Mouse (Mus musculus) embryo, embryonic 11 days (tissue): ENCODE data around the gene Kitl.

Experiments used
- DNase-seq: peaks from one replicate; pipeline ENCODE4 v3.0.0-alpha.2; 2015

Gene Kitl

DNA sequence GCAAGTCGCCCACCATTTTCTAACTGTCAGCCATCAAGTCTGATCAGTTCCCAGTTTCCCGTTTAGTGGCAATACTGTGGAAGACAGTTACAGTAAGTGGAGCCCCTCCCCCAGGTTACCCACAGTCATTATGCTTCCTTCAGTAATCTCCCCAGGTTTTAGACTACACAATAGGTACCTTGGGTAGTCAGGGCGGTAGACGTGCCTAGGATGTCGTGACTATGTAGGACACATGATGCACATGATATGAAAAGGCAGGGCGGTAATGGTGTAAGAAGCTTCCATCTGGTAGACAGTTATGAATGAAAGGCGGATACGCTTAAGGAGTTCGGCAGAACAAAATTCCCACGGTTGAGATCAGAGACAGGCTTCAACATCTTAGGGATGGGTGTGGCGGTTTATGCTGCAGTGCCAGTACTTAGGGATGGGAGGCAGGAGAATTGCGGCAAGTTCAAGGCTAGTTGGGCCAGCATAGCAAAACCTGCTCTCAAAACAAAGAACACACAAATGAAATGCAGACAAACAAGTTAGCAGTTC lies 15.6 kb downstream of the Kitl start:
- no peak for DNase-seq

DNA sequence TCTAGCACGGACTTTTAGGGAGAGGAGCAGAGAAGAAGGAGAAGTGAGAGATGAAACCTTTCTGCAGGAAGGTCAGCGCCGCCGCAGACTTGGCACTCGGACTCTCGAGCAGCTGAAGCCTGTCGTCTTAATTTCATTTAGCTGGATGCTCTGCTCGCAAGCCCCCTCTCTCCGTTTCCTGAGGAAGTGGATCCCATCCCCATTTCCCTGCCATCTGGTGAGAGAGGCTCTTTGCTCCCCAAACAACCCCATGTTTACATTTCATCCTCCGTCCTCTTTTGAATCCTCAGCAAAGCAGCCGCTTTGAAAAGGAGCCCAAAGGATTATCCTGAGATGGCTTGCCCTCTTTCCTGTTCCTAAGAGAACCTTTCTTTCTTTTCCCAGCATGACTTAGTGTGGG lies 16.2 kb downstream of the Kitl start:
- DNase-seq = no peak

DNA sequence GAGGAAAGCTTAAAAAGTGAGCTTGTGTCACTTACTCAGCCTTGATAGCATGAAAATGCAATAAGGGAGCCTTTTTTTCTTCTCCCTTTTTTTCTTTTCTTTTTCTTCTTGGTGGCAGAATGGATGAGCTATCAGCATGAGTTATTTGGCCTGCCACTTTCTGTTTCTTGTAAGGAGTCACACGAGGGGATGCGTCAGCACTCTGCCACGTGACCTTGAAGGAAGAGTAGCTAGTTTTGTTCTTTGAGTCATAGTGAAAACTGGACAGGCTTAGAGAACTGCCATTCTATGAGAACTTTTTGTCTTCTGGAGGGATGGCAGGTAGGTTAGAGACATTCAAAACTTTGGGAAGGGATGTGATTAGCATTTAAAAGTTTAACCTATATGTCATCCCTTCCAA lies 17.1 kb downstream of the Kitl start:
- no peak for DNase-seq

DNA sequence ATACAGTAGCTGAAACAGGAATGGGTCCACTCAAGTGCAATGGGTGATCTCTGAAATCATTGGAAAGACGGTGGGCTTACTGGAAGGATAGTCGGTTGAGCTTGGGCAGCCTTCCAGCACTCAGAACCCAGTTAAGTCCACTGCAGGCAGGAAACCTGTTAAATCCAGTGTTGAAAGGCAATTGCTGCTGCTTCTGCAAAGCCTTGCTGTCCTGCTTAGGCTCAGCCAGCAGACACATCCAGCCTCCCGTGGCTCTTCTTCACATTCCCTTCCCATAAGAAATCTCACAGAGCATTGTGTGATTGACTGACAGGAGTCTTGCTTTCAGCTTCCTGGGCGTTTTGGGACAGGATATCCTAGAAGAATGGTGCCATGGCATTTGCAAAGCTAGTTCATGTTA lies 20.6 kb downstream of the Kitl start:
- no peak for DNase-seq

DNA sequence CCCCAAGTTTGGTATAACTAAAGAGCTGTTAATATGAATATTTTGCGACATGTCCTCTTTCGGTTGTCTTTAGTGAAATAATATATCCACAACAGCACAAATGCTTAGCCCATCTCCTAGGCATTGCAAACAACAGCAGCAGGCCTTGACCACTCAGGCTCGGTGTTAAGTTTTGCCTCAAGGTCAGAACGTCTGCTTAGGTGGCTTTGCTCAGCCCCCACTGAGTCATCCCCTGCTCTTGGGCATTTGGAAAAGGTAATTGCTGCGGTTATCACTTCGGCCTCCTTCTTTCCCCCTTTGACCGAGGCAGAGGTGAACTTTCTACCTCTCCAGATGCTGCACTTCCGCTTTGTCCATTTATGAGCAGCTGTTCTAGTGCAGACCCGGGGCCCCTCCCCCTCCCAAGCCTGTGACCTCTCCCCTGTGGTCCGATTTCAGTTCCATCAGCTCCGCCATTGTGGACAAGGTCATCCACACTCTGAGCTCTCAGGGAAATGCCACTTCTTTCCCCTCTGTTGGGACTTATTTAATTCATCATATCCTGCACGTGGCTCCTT lies 23.0 kb downstream of the Kitl start:
- DNase-seq = no peak

DNA sequence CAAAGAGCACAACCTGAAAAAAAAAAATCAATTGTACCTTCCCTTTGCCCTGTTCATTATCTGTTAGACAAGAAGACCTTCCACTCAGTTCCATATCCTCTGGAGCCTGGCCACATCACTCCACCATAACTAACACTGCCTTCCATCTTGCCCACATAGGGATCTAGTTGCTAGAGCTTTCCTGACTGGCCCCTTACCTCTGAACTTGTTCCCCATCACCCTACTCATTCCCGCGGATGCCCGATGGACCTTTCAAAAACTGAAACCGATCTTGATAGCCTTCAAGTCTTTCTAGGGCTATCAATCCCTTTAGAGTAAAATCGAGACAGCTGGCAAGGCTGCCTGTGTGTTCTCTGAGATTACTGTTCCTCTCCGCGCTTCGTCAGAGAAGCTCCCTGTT lies 23.6 kb downstream of the Kitl start:
- no peak for DNase-seq

DNA sequence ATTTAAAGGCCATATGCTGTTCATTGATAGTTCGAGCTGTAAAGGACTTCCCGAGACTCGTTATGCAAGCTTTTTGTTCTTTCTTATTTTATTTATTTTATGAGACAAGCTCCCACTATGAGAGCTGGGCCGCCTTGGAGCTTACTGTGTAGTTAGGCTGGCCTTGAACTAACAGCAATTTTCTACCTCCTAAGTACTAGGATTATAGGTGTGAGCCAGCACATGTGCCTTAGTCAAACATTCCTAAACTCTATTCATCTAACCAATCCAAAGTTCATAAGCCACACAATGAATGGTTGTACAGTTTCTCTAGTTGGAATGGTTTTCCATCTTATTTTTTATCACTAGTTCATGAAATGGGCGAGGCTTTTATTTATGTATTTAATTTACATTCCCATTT lies 28.3 kb downstream of the Kitl start:
- DNase-seq = no peak

DNA sequence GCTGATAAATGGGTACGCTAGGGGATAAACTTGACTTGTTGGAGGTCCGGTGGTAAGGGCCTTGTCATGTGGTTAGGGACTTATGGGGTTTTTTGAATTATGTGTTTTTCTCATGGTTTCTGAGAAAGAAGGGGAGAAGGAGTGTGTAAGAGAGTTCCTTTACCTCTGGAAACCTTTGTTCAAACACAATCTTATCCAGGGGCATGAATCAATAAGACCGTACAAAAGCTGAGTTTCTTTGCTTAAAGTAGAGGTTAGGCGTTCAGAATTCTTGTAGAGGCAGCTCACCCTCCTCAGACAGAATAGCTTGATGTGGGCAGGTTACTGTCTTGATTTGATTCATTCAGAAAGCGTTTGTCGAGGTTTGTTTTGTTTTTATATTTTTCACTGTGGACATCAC lies 28.7 kb downstream of the Kitl start:
- no peak for DNase-seq

DNA sequence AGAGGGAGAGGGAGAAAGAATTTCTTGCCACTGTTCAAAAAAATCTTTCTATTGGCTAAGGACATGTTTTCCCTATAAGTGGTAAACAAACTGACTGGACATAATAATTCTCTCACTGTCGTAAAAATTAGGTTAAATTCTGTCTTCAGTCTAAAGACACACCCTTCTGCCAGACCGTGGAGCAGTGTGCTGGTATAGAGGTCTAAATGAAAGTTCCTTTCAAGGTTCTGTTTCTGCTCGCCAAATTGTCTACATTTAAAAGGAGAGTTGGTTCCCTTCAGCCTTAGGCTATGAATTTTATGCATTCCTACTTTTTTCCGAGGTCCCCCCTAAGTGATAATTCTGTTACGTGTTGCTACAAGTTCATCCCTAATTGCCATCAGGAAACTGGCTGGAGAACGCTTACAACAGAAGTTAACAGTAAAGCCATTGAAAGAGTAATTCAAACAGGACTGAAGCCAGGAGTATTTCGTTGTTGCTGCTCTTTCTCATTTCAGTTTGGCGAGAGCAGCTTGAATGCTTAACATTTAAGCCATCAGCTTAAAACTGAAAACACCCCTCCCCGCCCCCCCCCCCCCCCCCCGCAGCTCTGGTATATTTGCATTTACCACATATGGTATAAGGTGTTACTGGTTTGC lies 35.8 kb downstream of the Kitl start:
- no peak for DNase-seq

DNA sequence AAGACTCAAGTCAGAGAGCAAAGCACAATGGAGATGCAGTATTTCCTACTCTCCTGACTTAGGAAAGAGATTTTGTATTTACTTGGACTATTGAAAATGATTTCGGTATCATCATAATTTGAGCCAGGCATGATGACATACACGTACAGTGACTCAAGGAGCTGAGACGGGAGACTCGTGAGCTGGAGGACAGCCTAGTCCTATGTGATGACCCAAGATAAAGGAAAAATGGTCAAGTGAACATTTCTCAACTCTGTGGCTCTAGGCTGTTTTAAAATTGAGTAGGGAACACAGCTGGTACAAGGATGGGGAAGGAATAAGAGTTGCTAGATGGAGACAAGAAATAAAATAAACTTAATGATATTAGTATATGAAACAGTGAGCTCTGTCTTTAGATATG lies 37.0 kb downstream of the Kitl start:
- no peak for DNase-seq

DNA sequence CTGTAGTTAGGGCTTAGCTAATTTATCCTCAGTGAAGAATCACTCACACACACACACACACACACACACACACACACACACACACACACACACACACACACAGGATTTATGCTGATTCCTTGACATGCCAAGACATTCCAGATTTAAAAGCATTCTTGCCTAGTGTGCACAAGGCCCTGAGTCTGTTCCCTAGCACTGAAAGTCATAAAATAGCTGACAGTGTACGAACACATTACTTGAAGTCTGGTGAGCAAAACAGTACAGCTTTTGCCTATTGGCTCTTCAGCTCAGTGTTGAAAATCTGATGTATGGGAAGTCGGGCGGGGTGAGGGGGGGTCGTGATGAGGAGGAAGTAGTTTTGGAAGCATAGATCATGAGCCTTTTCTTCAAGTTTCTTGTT lies 37.5 kb downstream of the Kitl start:
- DNase-seq = no peak

DNA sequence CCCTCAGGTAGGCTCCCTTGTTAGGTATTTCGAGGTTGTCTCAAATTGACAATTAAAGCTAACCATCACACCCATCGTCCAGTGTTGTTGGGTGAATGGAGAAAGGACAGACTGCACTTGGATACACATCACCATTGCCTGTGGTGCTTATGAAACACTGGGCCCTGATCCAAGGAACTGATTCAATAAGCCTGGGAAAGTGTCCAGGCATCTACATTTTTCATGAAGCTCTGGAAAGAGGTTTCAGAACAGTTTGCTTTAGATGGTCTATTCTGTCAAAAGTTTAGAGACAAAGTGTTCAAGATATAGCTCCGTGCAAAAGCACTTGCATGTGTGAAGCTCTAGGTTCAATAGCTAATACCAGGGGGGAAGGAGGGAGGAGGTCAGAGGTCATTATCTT lies 38.6 kb downstream of the Kitl start:
- no peak for DNase-seq

DNA sequence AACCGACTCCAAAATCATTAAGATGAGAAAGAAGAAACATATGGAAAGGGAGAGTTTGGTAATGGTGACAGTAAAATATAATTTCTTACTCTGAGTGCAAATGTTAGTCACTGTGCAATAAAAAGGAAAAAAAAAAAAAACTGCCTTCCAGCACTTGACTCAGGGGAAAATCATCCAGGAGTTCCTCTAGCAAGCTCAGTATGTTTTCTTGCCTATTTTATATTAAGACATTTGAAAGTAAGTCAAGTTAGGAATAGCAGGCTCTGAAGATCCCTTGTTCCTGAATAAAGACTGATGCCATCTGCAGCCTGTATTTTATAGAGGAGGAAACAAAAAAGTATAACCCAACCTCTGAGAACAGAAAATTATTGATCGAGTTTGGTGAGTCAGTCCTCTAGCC lies 39.7 kb downstream of the Kitl start:
- DNase-seq = no peak

DNA sequence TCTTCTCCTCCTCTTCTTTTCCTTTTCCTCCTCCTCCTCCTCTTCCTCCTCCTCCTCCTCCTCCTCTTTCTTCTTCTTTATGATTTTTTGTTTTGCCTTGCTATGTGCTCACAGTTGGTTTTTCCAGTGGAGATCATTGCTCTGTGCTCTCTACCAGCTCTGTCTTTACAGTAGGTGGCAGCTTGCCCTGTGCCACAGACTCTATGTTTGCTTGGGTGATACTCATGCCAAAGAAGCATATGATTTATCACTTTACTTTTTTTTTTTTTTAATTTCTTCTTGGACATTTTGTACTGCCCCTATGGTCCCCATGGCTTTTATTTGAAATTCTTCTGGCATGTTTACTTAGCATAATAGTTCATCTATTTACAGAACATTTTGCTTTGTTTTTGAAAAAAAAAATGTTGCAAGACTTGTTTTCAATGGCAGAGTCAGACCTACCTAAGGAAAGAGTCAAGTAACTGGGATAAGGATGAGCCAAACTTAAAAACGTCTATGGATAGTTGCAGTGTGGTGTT lies 41.7 kb downstream of the Kitl start:
- no peak for DNase-seq

DNA sequence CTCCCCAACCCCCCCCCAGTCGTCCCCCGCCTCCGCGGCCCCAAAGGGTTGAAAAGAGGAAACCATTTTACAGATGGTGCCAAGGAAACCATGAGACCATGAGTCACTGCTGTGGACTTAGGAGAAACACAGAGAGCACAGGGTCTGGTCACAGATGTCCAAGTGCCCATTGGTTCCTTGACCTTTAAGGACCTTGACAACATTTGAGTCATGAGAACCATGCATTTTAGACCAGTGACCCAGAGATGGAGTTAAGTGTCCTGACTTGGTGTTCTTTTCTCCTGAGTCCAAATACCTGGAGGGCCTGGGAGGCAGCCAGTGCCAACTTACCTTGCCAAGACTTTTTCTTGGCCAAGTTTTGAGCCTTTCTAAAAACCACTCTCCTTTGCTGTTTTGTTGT lies 43.9 kb downstream of the Kitl start:
- no peak for DNase-seq

DNA sequence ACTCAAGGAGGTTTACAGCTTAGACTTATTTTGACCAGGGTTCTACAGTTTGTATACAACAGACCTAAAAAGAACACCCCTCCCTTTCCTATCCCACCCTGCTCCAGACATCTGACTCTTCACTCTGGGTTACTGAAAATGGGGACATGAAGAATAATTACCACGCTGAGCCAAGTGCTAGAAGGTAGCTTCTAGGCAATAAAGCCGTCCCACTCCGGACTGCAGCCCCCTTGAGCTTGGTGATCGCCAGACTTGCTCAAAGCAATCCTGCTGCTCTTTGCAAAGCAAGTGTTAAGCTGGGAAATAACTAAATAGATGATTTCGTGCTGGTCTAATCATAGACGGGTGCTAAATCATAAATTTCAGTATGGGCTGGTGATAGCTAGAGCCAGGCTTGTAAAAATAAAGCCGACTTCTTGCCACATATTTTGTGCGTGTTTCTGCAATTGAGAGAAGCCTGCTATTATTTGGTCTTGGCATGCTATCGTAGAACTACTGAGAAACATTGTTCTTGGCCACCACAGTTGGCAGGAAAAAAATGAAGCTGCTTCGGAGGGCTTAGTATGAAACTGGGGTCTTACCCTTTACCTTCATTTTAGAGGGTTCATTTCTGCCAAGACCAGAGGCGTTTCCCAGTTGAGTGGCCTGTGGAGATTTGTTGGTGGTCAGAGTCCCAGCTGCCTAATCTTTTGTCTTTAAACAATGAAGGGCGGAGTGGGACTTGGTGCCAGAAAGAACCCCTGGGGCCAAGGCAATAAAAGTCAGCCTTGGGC lies 50.3 kb downstream of the Kitl start:
- peak; percentile 47 for DNase-seq

DNA sequence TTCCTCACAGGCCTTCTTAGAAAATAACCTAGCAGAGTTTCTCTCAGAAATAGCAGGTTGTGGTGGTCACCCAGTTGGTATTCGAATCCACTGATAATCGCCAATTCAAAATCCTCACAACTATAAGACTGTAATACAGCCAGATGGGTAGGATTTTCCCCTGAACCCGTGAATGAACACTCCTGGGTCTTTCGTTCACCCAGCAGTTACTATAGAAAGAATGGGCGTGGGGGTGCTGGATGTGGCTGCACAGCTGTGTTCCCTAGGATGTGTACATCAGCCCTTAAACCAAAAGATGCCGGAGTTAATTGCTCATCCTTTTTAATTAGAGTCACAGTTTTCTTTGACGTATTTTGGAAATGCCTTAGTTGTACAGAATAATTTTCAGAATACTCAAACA lies 50.9 kb downstream of the Kitl start:
- no peak for DNase-seq

DNA sequence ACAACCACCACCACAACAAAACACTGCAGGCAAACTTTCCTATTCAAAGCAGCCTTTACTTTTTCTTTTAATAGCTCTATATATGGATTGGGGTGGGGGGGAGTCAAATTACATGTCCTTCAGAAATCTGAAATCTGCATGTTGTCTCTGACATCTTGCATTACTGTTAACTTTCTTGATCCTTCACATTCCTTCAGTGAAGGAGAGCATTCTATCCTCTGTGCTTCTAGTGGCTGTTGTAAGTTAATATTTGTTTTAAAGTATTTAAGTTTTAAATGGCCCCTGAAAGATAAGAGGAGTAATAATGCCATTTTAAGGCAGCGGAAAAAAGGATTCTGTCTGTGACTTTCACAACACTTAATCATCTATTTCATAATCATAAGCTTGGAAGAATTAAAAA lies 57.2 kb downstream of the Kitl start:
- no peak for DNase-seq

DNA sequence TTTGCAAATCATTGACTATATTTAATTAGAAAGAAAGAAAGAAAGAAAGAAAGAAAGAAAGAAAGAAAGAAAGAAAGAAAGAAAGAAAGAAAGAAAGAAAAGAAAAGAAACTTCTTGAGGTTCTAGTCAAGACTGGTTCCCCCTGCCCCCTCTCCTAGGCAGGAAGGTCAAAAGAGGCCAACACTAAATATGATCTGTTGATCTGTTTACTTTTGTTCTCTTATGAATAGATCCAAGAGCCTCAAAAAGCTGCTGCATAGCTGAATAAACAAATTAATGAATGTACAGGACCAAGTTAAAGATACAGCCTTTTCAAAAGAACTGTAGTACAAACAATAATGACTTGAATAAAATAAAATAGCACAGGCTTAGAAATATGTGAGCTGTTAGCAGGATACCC lies 57.7 kb downstream of the Kitl start:
- DNase-seq = no peak

DNA sequence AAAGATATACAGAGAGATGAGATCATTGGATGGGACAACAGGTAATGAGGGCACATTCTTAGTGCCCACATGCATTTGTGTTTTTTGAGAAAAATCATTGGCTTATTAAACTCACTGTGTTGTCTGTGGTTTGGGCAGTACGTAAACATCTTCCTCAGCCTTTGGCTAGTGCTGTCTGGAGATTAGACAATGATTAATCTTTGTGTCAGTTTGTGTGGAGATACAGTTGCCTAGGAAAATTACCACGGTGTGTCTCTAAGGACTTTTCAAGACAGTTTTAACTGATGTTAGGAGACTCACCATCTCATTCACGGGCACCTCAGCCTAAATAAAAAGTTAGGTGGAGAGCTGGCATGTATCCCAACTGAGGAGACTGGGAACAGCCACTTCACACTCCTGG lies 85.7 kb downstream of the Kitl start:
- DNase-seq = no peak

DNA sequence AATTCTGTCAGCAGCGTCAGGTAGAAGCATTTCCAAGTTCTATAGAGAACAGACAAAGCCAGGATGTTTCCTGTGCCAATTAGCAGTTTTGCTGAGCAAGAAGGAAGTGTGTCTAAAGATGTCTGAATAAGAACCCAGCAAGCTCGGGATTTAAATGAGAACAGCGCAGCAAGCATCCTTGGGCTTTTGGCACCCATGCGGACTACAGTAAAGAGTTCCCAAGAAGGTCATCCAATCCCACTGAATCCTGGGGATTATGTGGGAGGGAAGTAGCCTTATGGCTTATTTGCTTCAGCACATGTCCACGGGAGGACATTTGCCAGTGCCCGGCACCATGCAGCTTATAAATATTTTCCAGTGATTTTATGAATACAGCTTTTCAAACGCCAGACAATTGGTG lies 95.8 kb downstream of the Kitl start:
- DNase-seq = no peak

DNA sequence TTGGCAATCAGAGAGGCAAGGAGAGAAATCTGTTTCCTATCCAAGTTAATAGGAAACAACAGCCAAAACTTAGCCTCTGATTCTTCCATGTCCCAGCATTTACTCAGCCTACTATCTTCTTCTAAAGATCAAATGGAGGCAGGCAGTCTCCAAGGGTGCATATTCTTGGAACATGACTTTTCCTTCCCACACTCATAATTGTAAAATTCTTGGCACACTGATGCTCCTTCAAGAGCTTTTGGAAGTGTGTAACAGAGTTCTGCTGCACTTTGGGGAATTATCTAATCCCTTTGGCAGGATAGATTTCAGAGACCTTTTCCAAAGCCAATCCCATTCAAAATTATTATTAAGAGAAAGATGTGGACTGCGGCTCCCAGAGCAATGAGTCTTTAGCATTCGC lies 100.1 kb downstream of the Kitl start:
- no peak for DNase-seq

DNA sequence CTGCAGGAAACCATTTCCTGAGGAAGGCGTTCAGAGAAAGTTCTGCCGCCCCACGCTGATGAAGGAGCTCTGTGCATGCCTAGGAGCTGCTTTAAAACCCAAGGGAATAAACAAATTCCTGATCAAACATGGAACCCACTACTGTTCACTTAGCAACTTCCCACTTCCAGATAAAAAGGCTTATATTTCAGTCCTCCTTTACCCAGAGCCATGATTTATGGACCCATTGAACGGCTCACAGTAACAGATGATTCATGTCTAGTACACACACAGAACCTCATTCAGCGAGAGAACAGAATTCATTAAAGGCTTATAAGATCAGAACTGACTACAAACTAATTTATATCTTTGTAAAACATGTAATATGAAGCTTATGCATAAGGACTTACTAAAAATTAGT lies 109.0 kb downstream of the Kitl start:
- no peak for DNase-seq
